Mouse (Mus musculus): ENCODE data around the gene Pgap3. TPM values are rescaled to one million over a fixed set of nuclear protein-coding genes. Genes with fewer than 3 reads are reported as not detected.

Pgap3 gene
- polyA plus RNA-seq, 1 experiment from 2014 or later, result 9.6 TPM

- Histone ChIP-seq H3K9me3 (no peaks in the 10 kb centered on the region), H3K27ac (replicated peaks) (no peak overlapping the region), H3K36me3 (replicated peaks) (peaks cover 66% of the 10 kb centered on the region), H3K4me1 (peaks cover 8% of the 10 kb centered on the region), H3K4me3 (no peak overlapping the region), H3K27me3 (replicated peaks; ENCODE audit: low read depth, poor library complexity, severe bottlenecking) (no peaks in the 10 kb centered on the region)
- DNase-seq (ENCODE audit: low spot score), result no peak
- WGBS, result 87% methylated on average over 9 of the region's 9 CpGs
Observed at GRCm38 (mm10) chr11:98435723-98436122, 35.4 kb upstream of the Pgap3 start.

- no peak overlapping the region for H3K4me3 ChIP-seq
- WGBS, result 81% methylated on average over 9 of the region's 9 CpGs
- H3K27me3 ChIP-seq (replicated peaks; ENCODE audit: low read depth, poor library complexity, severe bottlenecking), result no peaks in the 10 kb centered on the region
- no peak for DNase-seq (ENCODE audit: low spot score)
- H3K4me1 ChIP-seq, result no peaks in the 10 kb centered on the region
- no peaks in the 10 kb centered on the region for H3K9me3 ChIP-seq
- no peak overlapping the region for H3K27ac ChIP-seq (replicated peaks)
- H3K36me3 ChIP-seq (replicated peaks), result peaks cover 100% of the 10 kb centered on the region
Observed at GRCm38 (mm10) chr11:98431743-98432502, 31.6 kb upstream of the Pgap3 start.

GRCm38 (mm10) chr11:98428436-98428835 lies 28.1 kb upstream of the Pgap3 start:
- Histone ChIP-seq H3K9me3 (no peaks in the 10 kb centered on the region), H3K27me3 (replicated peaks; ENCODE audit: low read depth, poor library complexity, severe bottlenecking) (no peaks in the 10 kb centered on the region), H3K27ac (replicated peaks) (no peak overlapping the region), H3K4me1 (no peaks in the 10 kb centered on the region), H3K4me3 (no peak overlapping the region), H3K36me3 (replicated peaks) (peaks cover 99% of the 10 kb centered on the region)
- no peak for DNase-seq (ENCODE audit: low spot score)
- 95% methylated on average over 5 of the region's 5 CpGs for WGBS

GRCm38 (mm10) chr11:98426592-98426991 lies 26.3 kb upstream of the Pgap3 start:
- no peak overlapping the region for H3K4me3 ChIP-seq
- no peaks in the 10 kb centered on the region for H3K27me3 ChIP-seq (replicated peaks; ENCODE audit: low read depth, poor library complexity, severe bottlenecking)
- no peaks in the 10 kb centered on the region for H3K9me3 ChIP-seq
- 94% methylated on average over 7 of the region's 7 CpGs for WGBS
- no peak overlapping the region for H3K27ac ChIP-seq (replicated peaks)
- peaks cover 99% of the 10 kb centered on the region for H3K36me3 ChIP-seq (replicated peaks)
- no peak for DNase-seq (ENCODE audit: low spot score)
- H3K4me1 ChIP-seq, result no peaks in the 10 kb centered on the region

GRCm38 (mm10) chr11:98418939-98419547 lies 18.8 kb upstream of the Pgap3 start:
- peaks cover 22% of the 10 kb centered on the region for H3K4me1 ChIP-seq
- peaks cover 13% of the 10 kb centered on the region for H3K27me3 ChIP-seq (replicated peaks; ENCODE audit: low read depth, poor library complexity, severe bottlenecking)
- H3K36me3 ChIP-seq (replicated peaks), result peaks cover 68% of the 10 kb centered on the region
- no peak for DNase-seq (ENCODE audit: low spot score)
- WGBS, result 85% methylated on average over 10 of the region's 10 CpGs
- no peak overlapping the region for H3K4me3 ChIP-seq
- H3K27ac ChIP-seq (replicated peaks), result no peak overlapping the region
- no peaks in the 10 kb centered on the region for H3K9me3 ChIP-seq

GRCm38 (mm10) chr11:98418273-98418672 lies 18.0 kb upstream of the Pgap3 start:
- H3K27ac ChIP-seq (replicated peaks), result no peak overlapping the region
- no peaks in the 10 kb centered on the region for H3K9me3 ChIP-seq
- no peak for DNase-seq (ENCODE audit: low spot score)
- peaks cover 61% of the 10 kb centered on the region for H3K36me3 ChIP-seq (replicated peaks)
- no peak overlapping the region for H3K4me3 ChIP-seq
- H3K4me1 ChIP-seq, result peaks cover 30% of the 10 kb centered on the region
- peaks cover 19% of the 10 kb centered on the region for H3K27me3 ChIP-seq (replicated peaks; ENCODE audit: low read depth, poor library complexity, severe bottlenecking)
- 75% methylated on average over 6 of the region's 6 CpGs for WGBS

GRCm38 (mm10) chr11:98417074-98417473 lies 16.8 kb upstream of the Pgap3 start:
- no peaks in the 10 kb centered on the region for H3K9me3 ChIP-seq
- WGBS, result 85% methylated on average over 1 of the region's 1 CpGs
- peaks cover 19% of the 10 kb centered on the region for H3K27me3 ChIP-seq (replicated peaks; ENCODE audit: low read depth, poor library complexity, severe bottlenecking)
- peaks cover 40% of the 10 kb centered on the region for H3K4me1 ChIP-seq
- DNase-seq (ENCODE audit: low spot score), result no peak
- H3K36me3 ChIP-seq (replicated peaks), result peaks cover 49% of the 10 kb centered on the region
- H3K4me3 ChIP-seq, result no peak overlapping the region
- no peak overlapping the region for H3K27ac ChIP-seq (replicated peaks)

GRCm38 (mm10) chr11:98414162-98414561 lies 13.9 kb upstream of the Pgap3 start:
- Histone ChIP-seq H3K36me3 (replicated peaks) (peaks cover 21% of the 10 kb centered on the region), H3K9me3 (no peaks in the 10 kb centered on the region), H3K27ac (replicated peaks) (no peak overlapping the region; the same call in 1 of the 2 replicates), H3K4me1 (peaks cover 58% of the 10 kb centered on the region), H3K27me3 (replicated peaks; ENCODE audit: low read depth, poor library complexity, severe bottlenecking) (peaks cover 39% of the 10 kb centered on the region), H3K4me3 (peak overlapping the region; percentile 96)
- no peak for DNase-seq (ENCODE audit: low spot score)
- 25% methylated on average over 2 of the region's 2 CpGs for WGBS

- H3K9me3 ChIP-seq, result no peaks in the 10 kb centered on the region
- 29% methylated on average over 7 of the region's 7 CpGs for WGBS
- peak overlapping the region; percentile 96 for H3K4me3 ChIP-seq
- peaks cover 16% of the 10 kb centered on the region for H3K36me3 ChIP-seq (replicated peaks)
- H3K27ac ChIP-seq (replicated peaks), result peak overlapping the region; percentile 93; the same call in 1 of the 2 replicates
- H3K27me3 ChIP-seq (replicated peaks; ENCODE audit: low read depth, poor library complexity, severe bottlenecking), result peaks cover 40% of the 10 kb centered on the region
- DNase-seq (ENCODE audit: low spot score), result no peak
- H3K4me1 ChIP-seq, result peaks cover 62% of the 10 kb centered on the region
Observed at GRCm38 (mm10) chr11:98413731-98414130, 13.4 kb upstream of the Pgap3 start.

GRCm38 (mm10) chr11:98412797-98413301 lies 12.6 kb upstream of the Pgap3 start:
- peaks cover 43% of the 10 kb centered on the region for H3K27me3 ChIP-seq (replicated peaks; ENCODE audit: low read depth, poor library complexity, severe bottlenecking)
- DNase-seq (ENCODE audit: low spot score), result peak; percentile 75
- H3K36me3 ChIP-seq (replicated peaks), result peaks cover 10% of the 10 kb centered on the region
- peaks cover 64% of the 10 kb centered on the region for H3K4me1 ChIP-seq
- peak overlapping the region; percentile 96 for H3K4me3 ChIP-seq
- peak overlapping the region; percentile 93 for H3K27ac ChIP-seq (replicated peaks)
- no peaks in the 10 kb centered on the region for H3K9me3 ChIP-seq
- under 1% methylated on average over 40 of the region's 40 CpGs for WGBS

GRCm38 (mm10) chr11:98412273-98412796 lies 12.0 kb upstream of the Pgap3 start, which contains the start of gene Erbb2:
TSS of gene Erbb2 (plus strand) at chr11:98412470.
- peak within 1 kb of the TSS; percentile 93 for H3K27ac ChIP-seq (replicated peaks)
- DNase-seq (ENCODE audit: low spot score), result peak; percentile 93
- no peaks in the 10 kb centered on the region for H3K9me3 ChIP-seq
- WGBS, result under 1% methylated on average over 49 of the region's 49 CpGs
- peaks cover 10% of the 10 kb centered on the region for H3K36me3 ChIP-seq (replicated peaks)
- peak within 1 kb of the TSS; percentile 96 for H3K4me3 ChIP-seq
- peaks cover 64% of the 10 kb centered on the region for H3K4me1 ChIP-seq
- H3K27me3 ChIP-seq (replicated peaks; ENCODE audit: low read depth, poor library complexity, severe bottlenecking), result peaks cover 43% of the 10 kb centered on the region

- WGBS, result 3% methylated on average over 10 of the region's 10 CpGs
- peak overlapping the region; percentile 74 for H3K27ac ChIP-seq (replicated peaks)
- DNase-seq (ENCODE audit: low spot score), result peak; percentile 75
- H3K27me3 ChIP-seq (replicated peaks; ENCODE audit: low read depth, poor library complexity, severe bottlenecking), result peaks cover 33% of the 10 kb centered on the region
- no peaks in the 10 kb centered on the region for H3K9me3 ChIP-seq
- H3K4me1 ChIP-seq, result peaks cover 46% of the 10 kb centered on the region
- no peaks in the 10 kb centered on the region for H3K36me3 ChIP-seq (replicated peaks)
- H3K4me3 ChIP-seq, result peak overlapping the region; percentile 38
Observed at GRCm38 (mm10) chr11:98409341-98409822, 9.1 kb upstream of the Pgap3 start.
